ENCODE assay signal across 8 mouse cellular contexts in genomic region chr3:144412538-144413272, GRCm38 (mm10).
A peak's percentile ranks its signal among the peaks of the same experiment; 100 is the strongest.
DNase-seq lines count a peak whose midpoint lies in the region; ATAC-seq lines count a peak whose summit lies in the region.

No protein-coding gene starts in this region.

- no peak overlapping the region for H3K4me3 ChIP-seq in hindbrain, embryonic 11.5 days (ENCODE audit: low read depth, low read length)
- H3K4me3 ChIP-seq in midbrain, embryonic 15.5 days: no peak overlapping the region

- peak; percentile 70 for ATAC-seq in hindbrain, embryonic 11.5 days (ENCODE audit: low FRiP score)
- ATAC-seq in midbrain, embryonic 15.5 days (replicated peaks): peak; percentile 65

- peak; percentile 4 to 7 for DNase-seq in B cell, adult 2 months
- peak; percentile 99 for DNase-seq in R1 (ENCODE audit: low read depth, low spot score)
- peak; percentile 42 for DNase-seq in hindbrain, embryonic 11.5 days (ENCODE audit: low spot score)
- no peak for DNase-seq in cerebellum, postnatal 14 days
- DNase-seq in layer of hippocampus, adult 8-10 months (ENCODE audit: low spot score in 2 of 2): no peak
- no peak for DNase-seq in spleen, adult 18-20 months
- no peak for DNase-seq in yolk sac, embryonic 10.5 days (ENCODE audit: low spot score)

- H3K9ac ChIP-seq in hindbrain, embryonic 11.5 days (ENCODE audit: low read depth, low read length): no peak overlapping the region
- 0 out of 2 replicates have a peak overlapping the region, but pooled peaks have one; percentile 15 for H3K9ac ChIP-seq in midbrain, embryonic 15.5 days

- H3K4me1 ChIP-seq in hindbrain, embryonic 11.5 days (replicated peaks; ENCODE audit: control insufficient read depth, insufficient read depth, low read length): peaks cover 2% of the 10 kb centered on the region; the same call in 1 of the 2 replicates
- peaks cover 28% of the 10 kb centered on the region for H3K4me1 ChIP-seq in midbrain, embryonic 15.5 days

- H3K9me3 ChIP-seq in hindbrain, embryonic 11.5 days (ENCODE audit: control insufficient read depth, low read length): no peaks in the 10 kb centered on the region
- H3K9me3 ChIP-seq in midbrain, embryonic 15.5 days: no peaks in the 10 kb centered on the region

- H3K4me2 ChIP-seq in hindbrain, embryonic 11.5 days (replicated peaks; ENCODE audit: low read depth, low read length): no peak overlapping the region; the same call in 1 of the 2 replicates
- H3K4me2 ChIP-seq in midbrain, embryonic 15.5 days: peak overlapping the region; percentile 46

- H3K27me3 ChIP-seq in hindbrain, embryonic 11.5 days (ENCODE audit: control insufficient read depth, insufficient read depth, low read length): no peaks in the 10 kb centered on the region
- no peaks in the 10 kb centered on the region for H3K27me3 ChIP-seq in midbrain, embryonic 15.5 days (replicated peaks)

- no peak overlapping the region for H3K27ac ChIP-seq in hindbrain, embryonic 11.5 days (ENCODE audit: low read depth, low read length)
- 0 out of 2 replicates have a peak overlapping the region, but pooled peaks have one; percentile 18 for H3K27ac ChIP-seq in midbrain, embryonic 15.5 days

- no peaks in the 10 kb centered on the region for H3K36me3 ChIP-seq in hindbrain, embryonic 11.5 days (ENCODE audit: control insufficient read depth, insufficient read depth, low read length)
- no peaks in the 10 kb centered on the region for H3K36me3 ChIP-seq in midbrain, embryonic 15.5 days (replicated peaks)

- under 1% methylated on average over 10 of the region's 10 CpGs for WGBS in hindbrain, embryonic 11.5 days
- under 1% methylated on average over 10 of the region's 10 CpGs for WGBS in midbrain, embryonic 15.5 days

Comparison
In these comparisons a context has a peak if more than half of its experiments do, and no peak if none do; other contexts are left out.
1. DNase-seq: peak in B cell, adult 2 months (2 of 2), R1 (single experiment) and hindbrain, embryonic 11.5 days (single experiment); none in cerebellum, postnatal 14 days (0 of 2), layer of hippocampus, adult 8-10 months (0 of 2), spleen, adult 18-20 months (0 of 2) and yolk sac, embryonic 10.5 days (single experiment).